Mouse (Mus musculus): ENCODE data around the gene Pik3cg.
"Not testable (repeated sequence)": the region's sequence is repeated elsewhere in the genome, so short reads cannot be mapped to it uniquely, and the experiment has no call there.

Pik3cg gene

GRCm38 (mm10) chr12:32207948-32208891 is at the start of gene Pik3cg:
Gene Pik3cg (minus strand): TSS chr12:32208659.
- peak; percentile 52 for DNase-seq (ENCODE audit: low spot score)

GRCm38 (mm10) chr12:32248483-32248882 is 40.0 kb upstream of the Pik3cg start:
- DNase-seq (ENCODE audit: low spot score) = no peak

GRCm38 (mm10) chr12:32245566-32246233 is 37.2 kb upstream of the Pik3cg start:
- peak; percentile 31 for DNase-seq (ENCODE audit: low spot score)

- DNase-seq (ENCODE audit: low spot score) = no peak
Observed at GRCm38 (mm10) chr12:32243586-32243985, 35.1 kb upstream of the Pik3cg start.

- not testable (repeated sequence) for DNase-seq (ENCODE audit: low spot score)
Observed at GRCm38 (mm10) chr12:32239134-32239533, 30.7 kb upstream of the Pik3cg start.

- no peak for DNase-seq (ENCODE audit: low spot score)
Observed at GRCm38 (mm10) chr12:32238433-32238832, 30.0 kb upstream of the Pik3cg start.

- no peak for DNase-seq (ENCODE audit: low spot score)
Observed at GRCm38 (mm10) chr12:32237839-32238238, 29.4 kb upstream of the Pik3cg start.

- no peak for DNase-seq (ENCODE audit: low spot score)
Observed at GRCm38 (mm10) chr12:32237139-32237538, 28.7 kb upstream of the Pik3cg start.

- no peak for DNase-seq (ENCODE audit: low spot score)
Observed at GRCm38 (mm10) chr12:32236450-32236849, 28.0 kb upstream of the Pik3cg start.

- DNase-seq (ENCODE audit: low spot score) = no peak
Observed at GRCm38 (mm10) chr12:32233871-32234270, 25.4 kb upstream of the Pik3cg start.

- DNase-seq (ENCODE audit: low spot score) = no peak
Observed at GRCm38 (mm10) chr12:32231398-32231797, 22.9 kb upstream of the Pik3cg start.

GRCm38 (mm10) chr12:32223629-32224028 is 15.2 kb upstream of the Pik3cg start:
- no peak for DNase-seq (ENCODE audit: low spot score)

GRCm38 (mm10) chr12:32222758-32223385 is 14.4 kb upstream of the Pik3cg start:
- no peak for DNase-seq (ENCODE audit: low spot score)

GRCm38 (mm10) chr12:32220387-32220786 is 11.9 kb upstream of the Pik3cg start:
- DNase-seq (ENCODE audit: low spot score) = no peak

GRCm38 (mm10) chr12:32215143-32215542 is 6.7 kb upstream of the Pik3cg start:
- DNase-seq (ENCODE audit: low spot score) = no peak

- peak; percentile 25 for DNase-seq (ENCODE audit: low spot score)
Observed at GRCm38 (mm10) chr12:32212702-32213101, 4.2 kb upstream of the Pik3cg start.

- peak; percentile 11 for DNase-seq (ENCODE audit: low spot score)
Observed at GRCm38 (mm10) chr12:32212156-32212555, 3.7 kb upstream of the Pik3cg start.

- DNase-seq (ENCODE audit: low spot score) = no peak
Observed at GRCm38 (mm10) chr12:32211257-32211656, 2.8 kb upstream of the Pik3cg start.

- DNase-seq (ENCODE audit: low spot score) = no peak
Observed at GRCm38 (mm10) chr12:32208951-32209350, 492 bp upstream of the Pik3cg start.

GRCm38 (mm10) chr12:32207141-32207540 is 1.3 kb downstream of the Pik3cg start:
- DNase-seq (ENCODE audit: low spot score) = no peak

GRCm38 (mm10) chr12:32203695-32204094 is 4.8 kb downstream of the Pik3cg start:
- no peak for DNase-seq (ENCODE audit: low spot score)

GRCm38 (mm10) chr12:32202583-32202982 is 5.9 kb downstream of the Pik3cg start:
- no peak for DNase-seq (ENCODE audit: low spot score)

- no peak for DNase-seq (ENCODE audit: low spot score)
Observed at GRCm38 (mm10) chr12:32201932-32202331, 6.5 kb downstream of the Pik3cg start.

All from lung, postnatal 25 days (tissue).